Mouse (Mus musculus) CD4-positive, CD25-positive, alpha-beta regulatory T cell, adult 9 weeks (primary cell): ENCODE measurements around the gene Fcer1g. TPM values are rescaled to one million over a fixed set of nuclear protein-coding genes. Genes with fewer than 3 reads are reported as not detected.

ENCODE experiments used
- polyA plus RNA-seq: library from polyadenylated mRNA; unstranded; fragments of 100-300 nt; shearing (Covaris generic); gene quantifications from one replicate; pipeline ENCODE4 v1.2.1, GENCODE M21; 2017

Gene Fcer1g
- polyA plus RNA-seq = 7.1 TPM

DNA sequence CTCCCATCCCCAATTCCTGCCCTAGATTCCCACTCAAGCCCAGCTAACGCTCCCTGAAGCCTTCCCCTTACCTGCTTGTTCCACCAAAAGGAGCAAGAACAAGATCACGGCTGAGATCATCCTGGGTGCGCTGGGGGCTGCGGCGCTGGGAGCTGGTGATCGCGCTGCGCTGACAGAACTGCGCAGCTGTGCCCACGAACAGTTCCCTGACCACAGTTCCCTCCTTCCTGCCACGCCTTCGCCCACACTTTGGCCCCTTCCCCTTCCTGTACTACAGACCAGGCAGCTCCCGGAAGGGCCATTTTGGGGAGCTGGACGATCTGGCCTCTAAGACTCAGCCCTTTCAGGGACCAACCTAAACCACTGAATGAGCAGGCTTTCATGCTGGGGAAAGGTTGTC is at the start of gene Fcer1g:
Gene Fcer1g (minus strand): TSS at position 240 of the 400 bp plus-strand sequence.

DNA sequence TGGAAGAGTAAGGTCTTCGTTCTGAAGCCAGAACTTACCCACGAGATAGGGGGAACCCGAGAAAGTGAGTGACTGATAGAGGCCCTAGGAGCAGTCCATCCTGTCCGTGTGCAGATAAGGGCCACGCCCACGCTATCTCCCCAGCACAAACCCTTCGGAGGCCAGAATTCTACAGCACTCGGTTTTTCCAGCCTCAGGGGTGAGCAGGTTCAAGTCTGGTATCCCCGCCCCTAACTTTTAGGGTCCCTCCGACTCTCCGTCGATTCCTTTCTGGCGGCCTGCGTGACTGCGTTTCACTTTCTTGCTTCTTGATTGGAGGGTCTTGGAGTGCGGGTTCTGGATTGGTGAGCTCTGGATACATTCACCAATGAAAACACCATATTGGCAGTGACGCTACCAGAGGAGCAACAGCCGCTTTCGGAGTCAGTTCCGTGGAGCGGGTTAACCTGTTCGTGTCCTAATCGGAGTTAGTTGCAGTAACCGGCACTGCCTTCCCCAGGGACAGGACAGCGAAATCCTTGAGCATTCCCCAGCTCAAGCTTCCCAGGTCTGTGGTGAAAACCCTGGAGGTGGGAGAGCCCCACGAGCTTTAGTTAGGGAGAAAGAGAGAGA is 46.9 kb upstream of the Fcer1g start, which contains the start of gene Ppox:
Gene Ppox (minus strand): TSS at position 271 of the 612 bp plus-strand sequence.

DNA sequence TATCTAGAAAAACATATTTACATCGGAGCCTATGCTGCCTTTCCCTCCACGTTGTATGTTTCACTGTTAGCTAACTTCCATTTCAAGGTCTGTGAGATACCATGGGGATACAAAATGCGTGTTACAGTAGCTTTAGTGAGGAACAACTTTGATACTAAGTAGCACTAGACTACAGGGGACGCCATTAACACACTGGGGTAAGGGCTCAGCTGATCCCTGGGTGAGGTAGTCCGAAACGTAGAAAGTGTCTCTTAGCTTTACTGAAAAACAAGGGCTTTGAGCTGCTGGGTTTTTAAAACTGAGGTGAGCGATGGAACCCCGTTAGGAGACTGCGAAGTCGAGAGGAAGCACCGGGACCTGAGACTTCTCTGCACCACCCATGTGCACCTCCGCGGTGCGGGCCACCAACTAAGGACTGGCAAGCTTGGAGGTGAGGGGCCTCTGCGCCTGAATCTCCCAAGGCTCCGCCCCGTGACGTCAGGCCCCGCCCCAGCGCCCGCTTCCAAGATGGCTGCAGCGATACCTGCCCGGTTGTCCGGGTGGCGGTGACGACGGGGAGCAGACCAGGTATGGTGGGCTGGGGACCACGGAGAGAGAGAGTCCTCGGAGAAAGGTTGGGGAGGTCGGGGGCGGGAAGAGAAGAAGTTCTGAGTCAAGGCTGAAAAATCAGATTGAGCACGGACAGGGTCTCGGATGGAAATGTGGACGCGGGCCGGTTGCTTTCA is 35.8 kb upstream of the Fcer1g start, which contains the start of gene B4galt3:
Gene B4galt3 (plus strand): TSS at position 481 of the 725 bp plus-strand sequence.

DNA sequence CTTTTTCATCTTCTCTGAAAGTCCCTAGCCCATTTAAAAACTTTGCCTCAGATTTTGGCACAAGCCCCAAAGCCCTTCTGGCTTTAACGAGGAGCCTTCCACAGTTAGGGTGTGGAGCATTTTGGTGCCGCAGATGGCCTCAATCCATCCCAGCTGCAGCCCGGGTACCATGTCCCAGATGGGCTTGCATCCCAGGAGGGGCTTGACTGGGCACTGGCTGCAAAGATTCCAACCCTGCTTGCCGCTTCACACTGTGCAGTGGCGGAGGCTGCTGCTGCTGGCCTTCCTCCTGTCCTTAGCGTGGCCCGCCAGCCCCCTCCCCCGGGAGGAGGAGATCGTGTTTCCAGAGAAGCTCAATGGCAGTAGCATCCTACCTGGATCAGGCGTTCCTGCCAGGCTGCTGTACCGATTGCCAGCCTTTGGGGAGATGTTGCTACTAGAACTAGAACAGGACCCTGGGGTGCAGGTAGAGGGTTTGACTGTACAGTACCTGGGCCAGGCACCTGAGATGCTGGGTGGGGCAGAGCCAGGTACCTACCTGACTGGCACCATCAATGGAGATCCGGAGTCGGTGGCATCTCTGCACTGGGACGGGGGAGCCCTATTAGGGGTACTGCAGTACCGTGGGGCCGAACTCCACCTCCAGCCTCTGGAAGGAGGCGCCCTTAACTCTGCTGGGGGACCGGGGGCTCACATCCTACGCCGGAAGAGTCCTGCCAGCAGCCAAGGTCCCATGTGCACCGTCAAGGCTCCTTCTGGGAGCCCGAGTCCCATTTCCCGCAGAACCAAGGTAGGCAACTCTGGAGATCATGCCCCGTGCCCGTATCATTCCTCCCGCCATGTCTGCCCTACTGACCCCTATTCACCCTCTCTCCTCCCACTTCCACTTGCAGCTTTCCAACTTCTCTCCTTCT is 16.8 kb upstream of the Fcer1g start, which contains the start of gene Ndufs2:
Gene Ndufs2 (minus strand): TSS at position 709 of the 914 bp plus-strand sequence.

DNA sequence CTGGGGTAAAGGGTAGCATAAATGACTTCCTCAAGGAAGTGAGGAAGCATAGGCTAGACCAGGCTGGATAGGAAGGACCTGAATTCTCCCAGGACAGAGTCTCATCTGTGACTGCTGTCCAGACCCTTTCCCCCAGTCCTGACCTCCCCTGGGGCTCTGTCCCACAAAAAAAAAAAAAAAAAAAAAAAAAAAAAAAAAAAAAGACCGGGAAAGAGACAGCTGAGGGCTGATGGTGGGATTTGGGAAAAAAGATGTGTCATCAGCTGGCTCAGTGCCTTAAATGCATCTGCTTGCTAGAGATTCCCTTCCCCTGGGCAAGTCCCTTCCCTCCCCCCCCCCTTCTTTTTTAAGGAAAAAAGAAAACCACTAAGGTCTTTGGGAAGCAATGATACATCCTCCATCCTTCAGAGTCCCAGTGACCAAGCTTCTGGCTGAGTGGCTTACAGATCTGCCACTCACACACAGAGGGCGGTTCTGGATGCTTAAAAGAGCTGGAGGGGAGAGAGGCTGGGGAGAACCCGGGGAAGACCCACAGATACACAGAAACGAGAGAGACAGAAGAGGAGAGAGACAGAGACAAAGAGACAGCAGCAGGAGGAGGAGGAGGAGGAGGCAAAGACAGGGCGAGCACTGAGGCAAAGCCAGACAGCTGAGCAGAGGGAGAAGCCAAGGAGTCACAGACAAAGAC is 15.9 kb upstream of the Fcer1g start, which contains the start of gene Adamts4:
Gene Adamts4 (plus strand): TSS at position 509 of the 688 bp plus-strand sequence.

DNA sequence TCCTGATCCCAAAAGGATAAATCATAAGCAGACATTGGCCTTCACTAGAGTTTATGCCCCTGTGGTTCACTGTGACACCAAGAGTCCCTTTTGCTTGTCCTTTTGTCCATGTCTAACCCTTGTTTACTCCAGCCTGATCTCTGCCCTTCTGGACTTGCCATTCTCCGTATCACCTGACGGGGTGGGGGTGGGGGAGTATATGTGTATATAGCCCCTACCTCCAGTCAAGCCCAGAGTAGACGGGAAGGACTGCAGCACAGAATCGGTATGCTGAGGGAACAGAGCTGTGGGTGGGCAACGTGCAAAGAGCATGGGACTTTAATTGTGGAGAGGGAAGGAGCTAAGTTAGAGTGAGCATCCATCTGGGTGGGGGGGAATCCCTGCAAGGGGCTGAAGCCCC is 9.3 kb downstream of the Fcer1g start, which contains the start of gene Apoa2:
Gene Apoa2 (plus strand): TSS at position 198 of the 400 bp plus-strand sequence.

DNA sequence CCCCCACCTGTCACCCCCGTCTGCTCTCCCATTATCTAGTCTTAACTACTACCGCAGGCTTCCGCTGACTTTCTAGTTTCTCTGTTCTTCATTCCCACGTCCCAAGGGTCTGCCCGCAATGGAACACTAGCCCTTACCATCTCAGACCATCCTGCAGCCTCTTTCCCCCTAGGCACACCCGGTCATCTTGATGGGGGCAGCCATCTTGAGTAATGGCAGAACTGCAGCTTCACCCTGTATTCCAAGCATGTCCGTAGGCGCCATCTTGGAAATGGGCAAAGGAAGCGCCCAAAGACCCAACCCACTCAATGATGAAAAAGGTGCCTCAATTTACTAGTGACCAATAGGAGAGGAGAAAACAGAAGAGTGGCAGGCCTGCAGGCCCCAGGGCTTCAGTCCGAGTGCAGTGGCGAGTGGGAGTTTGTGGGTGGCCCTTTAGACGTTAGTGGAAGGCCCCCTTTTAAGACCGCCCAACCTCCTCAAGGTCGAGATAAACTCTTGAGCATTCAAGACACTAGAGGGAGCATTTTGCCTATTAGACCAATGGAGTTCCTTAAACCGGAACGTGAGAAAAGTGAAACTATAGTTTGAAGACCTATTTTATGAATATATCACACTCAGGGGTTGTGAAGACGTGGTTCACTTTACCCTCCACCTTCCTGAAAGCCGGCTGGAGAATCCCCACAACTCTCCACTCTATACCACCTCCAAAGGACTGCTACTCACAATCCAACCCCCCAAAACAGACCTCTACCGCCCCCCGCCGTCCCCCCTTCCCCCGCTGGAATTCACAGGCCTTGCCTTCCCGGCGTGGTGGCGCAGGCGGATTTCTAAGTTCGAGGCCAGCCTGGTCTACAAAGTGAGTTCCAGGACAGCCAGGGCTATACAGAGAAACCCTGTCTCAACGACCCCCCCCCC is 11.7 kb downstream of the Fcer1g start, which contains the start of gene Tomm40l:
Gene Tomm40l (minus strand): TSS at position 277 of the 918 bp plus-strand sequence.

DNA sequence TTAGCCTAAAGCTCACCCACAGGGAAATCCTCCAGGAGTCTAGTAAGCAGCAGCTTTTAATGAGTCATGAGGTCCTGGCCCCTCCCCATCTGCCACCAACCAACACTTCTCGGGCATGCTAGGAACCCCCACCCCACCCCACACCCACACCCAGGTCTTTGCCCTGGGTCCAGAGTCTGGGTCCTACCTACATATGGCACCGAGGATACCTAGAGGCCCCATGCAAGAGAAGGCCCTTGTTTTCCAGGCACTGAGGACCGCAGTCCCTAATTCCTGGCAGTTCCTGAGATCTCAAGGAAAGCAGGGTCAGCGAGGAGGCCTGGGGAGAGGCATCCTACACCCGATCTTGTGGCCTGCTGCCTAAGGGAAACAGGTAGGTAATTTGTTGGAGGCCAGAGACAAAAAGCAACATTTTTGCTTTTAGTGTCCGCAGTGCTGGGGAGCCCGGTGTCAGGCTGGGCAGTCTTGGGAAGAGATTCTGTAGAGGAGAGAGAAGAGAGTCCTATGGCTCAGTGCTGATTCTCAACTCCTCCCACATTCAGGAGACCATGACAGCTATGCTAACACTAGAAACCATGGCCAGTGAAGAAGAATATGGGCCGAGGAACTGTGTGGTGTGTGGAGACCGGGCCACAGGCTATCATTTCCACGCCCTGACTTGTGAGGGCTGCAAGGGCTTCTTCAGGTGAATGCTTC is 20.2 kb downstream of the Fcer1g start, which contains the start of gene Nr1i3:
Gene Nr1i3 (plus strand): TSS at position 170 of the 696 bp plus-strand sequence.

DNA sequence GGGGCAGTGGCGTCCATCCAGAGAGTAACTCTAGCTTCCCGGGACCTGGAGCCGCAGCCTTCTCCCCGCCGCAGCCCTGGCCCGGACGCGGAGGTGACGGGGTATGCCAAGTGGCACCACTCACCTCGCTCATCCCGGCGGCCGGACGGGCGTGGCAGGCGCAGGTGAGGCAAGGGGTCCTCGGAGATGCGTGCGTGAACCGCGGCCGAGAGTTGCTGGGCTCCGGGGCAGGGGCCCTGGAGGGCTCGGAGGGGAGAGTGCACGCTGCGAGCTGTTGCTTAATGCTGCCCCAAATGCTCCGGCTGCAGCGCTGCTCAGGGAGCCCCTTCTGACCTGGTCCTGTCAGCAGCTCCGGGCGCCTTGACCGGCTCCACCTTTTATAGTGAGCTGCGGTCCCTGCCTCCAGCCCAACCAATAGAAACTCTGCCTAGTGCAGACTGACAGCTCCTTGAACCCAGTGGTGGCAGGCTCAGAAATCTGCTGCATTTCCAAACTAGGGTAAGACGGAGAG is 38.2 kb downstream of the Fcer1g start, which contains the start of gene Pcp4l1:
Gene Pcp4l1 (minus strand): TSS at position 382 of the 511 bp plus-strand sequence.

Other genes starting within 250 kb of the Fcer1g start
- 0.22 TPM for gene Fcgr4, start 215.4 kb downstream of the Fcer1g start, polyA plus RNA-seq
- 1.3 TPM for gene Fcgr3, start 169.4 kb downstream of the Fcer1g start, polyA plus RNA-seq
- 2.0 TPM for gene Cfap126, start 120.4 kb downstream of the Fcer1g start, polyA plus RNA-seq
- 179 TPM for gene Sdhc, start 83.8 kb downstream of the Fcer1g start, polyA plus RNA-seq
- not detected for gene Mpz, start 83.7 kb downstream of the Fcer1g start, polyA plus RNA-seq
- not detected for gene Pcp4l1, start 38.1 kb downstream of the Fcer1g start, polyA plus RNA-seq
- gene Nr1i3, start 20.4 kb downstream of the Fcer1g start, polyA plus RNA-seq = 0.61 TPM
- 45.0 TPM for gene Tomm40l, start 11.9 kb downstream of the Fcer1g start, polyA plus RNA-seq
- gene Apoa2, start 9.3 kb downstream of the Fcer1g start, polyA plus RNA-seq = 0.62 TPM
- not detected for gene Adamts4, start 16.1 kb upstream of the Fcer1g start, polyA plus RNA-seq
- gene Ndufs2, start 17.0 kb upstream of the Fcer1g start, polyA plus RNA-seq = 197 TPM
- 51.6 TPM for gene B4galt3, start 36.0 kb upstream of the Fcer1g start, polyA plus RNA-seq
- 89.0 TPM for gene Ppox, start 46.8 kb upstream of the Fcer1g start, polyA plus RNA-seq
- gene Usp21, start 53.6 kb upstream of the Fcer1g start, polyA plus RNA-seq = 51.7 TPM
- gene Ufc1, start 60.7 kb upstream of the Fcer1g start, polyA plus RNA-seq = 77.9 TPM
- gene Dedd, start 94.8 kb upstream of the Fcer1g start, polyA plus RNA-seq = 38.2 TPM
- gene Nit1, start 111.3 kb upstream of the Fcer1g start, polyA plus RNA-seq = 56.6 TPM
- 123 TPM for gene Pfdn2, start 111.3 kb upstream of the Fcer1g start, polyA plus RNA-seq
- gene Klhdc9, start 126.4 kb upstream of the Fcer1g start, polyA plus RNA-seq = not detected
- gene Nectin4, start 135.7 kb upstream of the Fcer1g start, polyA plus RNA-seq = not detected
- gene Arhgap30, start 154.6 kb upstream of the Fcer1g start, polyA plus RNA-seq = 258 TPM
- gene Usf1, start 176.9 kb upstream of the Fcer1g start, polyA plus RNA-seq = 102 TPM
- gene Tstd1, start 184.5 kb upstream of the Fcer1g start, polyA plus RNA-seq = 5.9 TPM
- gene F11r, start 203.2 kb upstream of the Fcer1g start, polyA plus RNA-seq = 0.93 TPM